Mouse (Mus musculus): ENCODE measurements around the gene Grap2.

Grap2 gene

GRCm38 (mm10) chr15:80570226-80570625 is 2.2 kb upstream of the Grap2 start:
- Histone ChIP-seq H3K4me1 (replicated peaks; ENCODE audit: low read depth, low read length) (peaks cover 22% of the 10 kb centered on the region), H3K4me3 (replicated peaks; ENCODE audit: low read length) (no peak overlapping the region), H3K27me3 (ENCODE audit: insufficient read depth, low read length) (peaks cover 34% of the 10 kb centered on the region), H3K36me3 (ENCODE audit: insufficient read depth, low read length) (no peaks in the 10 kb centered on the region), H3K9me3 (ENCODE audit: low read length) (no peaks in the 10 kb centered on the region)
- TF ChIP-seq POU5F1 (IDR thresholded peaks at IDR 0.05; ENCODE audit: borderline replicate concordance, low read length) (no peak), NANOG (IDR thresholded peaks at IDR 0.05; ENCODE audit: borderline replicate concordance, low read length) (no peak), CTCF (conservative IDR thresholded peaks at IDR 0.05; ENCODE audit: low read length) (no peak)

DNA sequence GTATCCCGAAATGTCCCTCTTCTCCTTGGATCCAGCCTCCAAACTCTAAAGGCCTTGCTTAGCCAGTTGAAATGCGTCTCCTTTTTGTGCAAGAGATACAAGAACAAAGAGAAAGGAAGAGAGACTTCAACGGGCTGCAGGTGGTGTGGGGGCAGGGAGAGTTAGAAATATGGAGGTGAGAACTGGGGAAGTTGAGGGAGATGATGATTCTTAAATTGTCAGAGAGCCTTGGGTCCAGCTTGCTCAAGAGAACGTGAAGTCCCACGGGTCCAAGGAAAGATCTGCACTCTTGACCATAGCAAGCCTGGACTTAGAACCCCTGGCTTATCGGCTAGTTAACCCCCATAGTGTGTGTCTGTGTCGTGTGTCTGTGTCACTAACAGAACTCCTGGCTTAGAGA is 783 bp upstream of the Grap2 start:
- no peak overlapping the region for H3K4me3 ChIP-seq (replicated peaks; ENCODE audit: low read length)
- H3K27me3 ChIP-seq (ENCODE audit: insufficient read depth, low read length): peaks cover 42% of the 10 kb centered on the region
- no peak for TF ChIP-seq CTCF (conservative IDR thresholded peaks at IDR 0.05; ENCODE audit: low read length)
- TF ChIP-seq NANOG (IDR thresholded peaks at IDR 0.05; ENCODE audit: borderline replicate concordance, low read length): no peak
- no peak for TF ChIP-seq POU5F1 (IDR thresholded peaks at IDR 0.05; ENCODE audit: borderline replicate concordance, low read length)
- peaks cover 22% of the 10 kb centered on the region for H3K4me1 ChIP-seq (replicated peaks; ENCODE audit: low read depth, low read length)
- H3K9me3 ChIP-seq (ENCODE audit: low read length): no peaks in the 10 kb centered on the region
- no peaks in the 10 kb centered on the region for H3K36me3 ChIP-seq (ENCODE audit: insufficient read depth, low read length)

GRCm38 (mm10) chr15:80572811-80573520 is 572 bp downstream of the Grap2 start:
- H3K9me3 ChIP-seq (ENCODE audit: low read length): no peaks in the 10 kb centered on the region
- peaks cover 47% of the 10 kb centered on the region for H3K27me3 ChIP-seq (ENCODE audit: insufficient read depth, low read length)
- no peak for TF ChIP-seq NANOG (IDR thresholded peaks at IDR 0.05; ENCODE audit: borderline replicate concordance, low read length)
- no peak for TF ChIP-seq POU5F1 (IDR thresholded peaks at IDR 0.05; ENCODE audit: borderline replicate concordance, low read length)
- TF ChIP-seq CTCF (conservative IDR thresholded peaks at IDR 0.05; ENCODE audit: low read length): no peak
- H3K36me3 ChIP-seq (ENCODE audit: insufficient read depth, low read length): no peaks in the 10 kb centered on the region
- peaks cover 36% of the 10 kb centered on the region for H3K4me1 ChIP-seq (replicated peaks; ENCODE audit: low read depth, low read length)
- H3K4me3 ChIP-seq (replicated peaks; ENCODE audit: low read length): peak overlapping the region; percentile 29; the same call in 1 of the 2 replicates

- no peak overlapping the region for H3K4me3 ChIP-seq (replicated peaks; ENCODE audit: low read length)
- peaks cover 50% of the 10 kb centered on the region for H3K27me3 ChIP-seq (ENCODE audit: insufficient read depth, low read length)
- TF ChIP-seq NANOG (IDR thresholded peaks at IDR 0.05; ENCODE audit: borderline replicate concordance, low read length): no peak
- TF ChIP-seq POU5F1 (IDR thresholded peaks at IDR 0.05; ENCODE audit: borderline replicate concordance, low read length): no peak
- no peak for TF ChIP-seq CTCF (conservative IDR thresholded peaks at IDR 0.05; ENCODE audit: low read length)
- no peaks in the 10 kb centered on the region for H3K9me3 ChIP-seq (ENCODE audit: low read length)
- no peaks in the 10 kb centered on the region for H3K36me3 ChIP-seq (ENCODE audit: insufficient read depth, low read length)
- H3K4me1 ChIP-seq (replicated peaks; ENCODE audit: low read depth, low read length): peaks cover 44% of the 10 kb centered on the region
These were observed 2.0 kb downstream of the Grap2 start for GRCm38 (mm10) chr15:80574211-80575040.

GRCm38 (mm10) chr15:80575817-80576370 is 3.5 kb downstream of the Grap2 start:
- TF ChIP-seq POU5F1 (IDR thresholded peaks at IDR 0.05; ENCODE audit: borderline replicate concordance, low read length) (no peak), CTCF (conservative IDR thresholded peaks at IDR 0.05; ENCODE audit: low read length) (no peak), NANOG (IDR thresholded peaks at IDR 0.05; ENCODE audit: borderline replicate concordance, low read length) (no peak)
- H3K4me3 ChIP-seq (replicated peaks; ENCODE audit: low read length): no peak overlapping the region
- no peaks in the 10 kb centered on the region for H3K9me3 ChIP-seq (ENCODE audit: low read length)
- peaks cover 44% of the 10 kb centered on the region for H3K27me3 ChIP-seq (ENCODE audit: insufficient read depth, low read length)
- H3K36me3 ChIP-seq (ENCODE audit: insufficient read depth, low read length): no peaks in the 10 kb centered on the region
- H3K4me1 ChIP-seq (replicated peaks; ENCODE audit: low read depth, low read length): peaks cover 44% of the 10 kb centered on the region

DNA sequence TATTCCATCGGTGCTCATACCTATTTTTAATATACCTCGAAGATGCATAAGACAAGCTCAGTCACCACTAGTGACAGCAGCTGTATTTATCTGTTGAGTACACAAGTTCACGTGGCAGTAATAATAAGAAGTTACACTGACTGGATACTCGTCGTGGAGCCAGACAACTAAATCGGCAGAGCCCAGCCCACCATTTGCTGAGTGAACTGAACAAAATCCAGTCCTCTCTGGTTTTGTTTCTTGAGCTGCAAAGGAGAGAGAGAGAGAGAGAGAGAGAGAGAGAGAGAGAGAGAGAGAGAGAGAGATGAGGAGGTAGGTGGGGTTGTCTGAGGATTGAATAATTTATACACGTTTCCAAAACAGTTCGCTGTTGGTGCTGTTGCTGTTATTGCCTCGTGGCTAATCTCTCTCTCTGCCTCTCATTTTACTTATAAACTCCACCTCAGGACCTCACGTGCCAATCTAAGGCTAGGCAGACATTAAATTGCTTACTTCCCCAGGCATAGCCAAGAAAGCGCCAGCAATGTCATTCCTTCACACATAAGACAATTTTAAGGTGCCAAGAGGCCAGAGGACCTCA is 4.1 kb downstream of the Grap2 start:
- peaks cover 40% of the 10 kb centered on the region for H3K4me1 ChIP-seq (replicated peaks; ENCODE audit: low read depth, low read length)
- no peaks in the 10 kb centered on the region for H3K36me3 ChIP-seq (ENCODE audit: insufficient read depth, low read length)
- TF ChIP-seq CTCF (conservative IDR thresholded peaks at IDR 0.05; ENCODE audit: low read length): no peak
- TF ChIP-seq NANOG (IDR thresholded peaks at IDR 0.05; ENCODE audit: borderline replicate concordance, low read length): no peak
- TF ChIP-seq POU5F1 (IDR thresholded peaks at IDR 0.05; ENCODE audit: borderline replicate concordance, low read length): no peak
- H3K9me3 ChIP-seq (ENCODE audit: low read length): no peaks in the 10 kb centered on the region
- H3K27me3 ChIP-seq (ENCODE audit: insufficient read depth, low read length): peaks cover 42% of the 10 kb centered on the region
- H3K4me3 ChIP-seq (replicated peaks; ENCODE audit: low read length): no peak overlapping the region

GRCm38 (mm10) chr15:80577166-80577960 is 5.0 kb downstream of the Grap2 start:
- Histone ChIP-seq H3K4me3 (replicated peaks; ENCODE audit: low read length) (0 out of 2 replicates have a peak overlapping the region, but pooled peaks have one; percentile 17), H3K27me3 (ENCODE audit: insufficient read depth, low read length) (peaks cover 38% of the 10 kb centered on the region), H3K36me3 (ENCODE audit: insufficient read depth, low read length) (no peaks in the 10 kb centered on the region), H3K4me1 (replicated peaks; ENCODE audit: low read depth, low read length) (peaks cover 32% of the 10 kb centered on the region), H3K9me3 (ENCODE audit: low read length) (no peaks in the 10 kb centered on the region)
- no peak; the same call in 1 of the 2 replicates for TF ChIP-seq POU5F1 (IDR thresholded peaks at IDR 0.05; ENCODE audit: borderline replicate concordance, low read length)
- TF ChIP-seq NANOG (IDR thresholded peaks at IDR 0.05; ENCODE audit: borderline replicate concordance, low read length): no peak
- no peak for TF ChIP-seq CTCF (conservative IDR thresholded peaks at IDR 0.05; ENCODE audit: low read length)
